Mouse (Mus musculus) ES-Bruce4 (cell line): Measurements from ENCODE around the gene C2cd4a.

Experiments used
- EP300 ChIP-seq: IDR thresholded peaks from 2 replicates; pipeline ENCODE4 v1.6.1; 2011; ENCODE audit warnings: low read depth, low read length; ENCODE audit not compliant: insufficient read depth
- POLR2A ChIP-seq: IDR thresholded peaks from one replicate; pipeline ENCODE4 v1.8.1; 2011; ENCODE audit warnings: low read length; ENCODE audit not compliant: insufficient read depth

- TF ChIP-seq POLR2A (no peak), EP300 (no peak)
Measured at GRCm38 (mm10) chr9:67867411-67867810, 35.3 kb upstream of the C2cd4a start.
